Mouse (Mus musculus): ENCODE measurements around the gene Ttc13. TPM values are rescaled to one million over a fixed set of nuclear protein-coding genes. Genes with fewer than 3 reads are reported as not detected.
A peak's percentile ranks its signal among the peaks of the same experiment; 100 is the strongest.

The Ttc13 gene
- polyA plus RNA-seq, 1 experiment = 23.0 TPM

- Histone ChIP-seq H3K27me3 (ENCODE audit: control insufficient read depth, insufficient read depth, insufficient read length) (no peaks in the 10 kb centered on the region), H3K36me3 (ENCODE audit: control insufficient read depth, insufficient read depth) (peaks cover 16% of the 10 kb centered on the region), H3K79me2 (ENCODE audit: control insufficient read depth, insufficient read depth) (peaks cover 69% of the 10 kb centered on the region), H3K79me3 (ENCODE audit: low read depth) (peaks cover 39% of the 10 kb centered on the region), H3K4me3 (ENCODE audit: insufficient read depth, poor library complexity, severe bottlenecking) (no peak overlapping the region), H3ac (ENCODE audit: control insufficient read depth, insufficient read length, low read depth) (no peak overlapping the region)
- TF ChIP-seq FOSL1 (IDR thresholded peaks at IDR 0.05; ENCODE audit: insufficient read depth, low read length, poor library complexity, severe bottlenecking) (no peak), MYOD1 (IDR thresholded peaks at IDR 0.05; ENCODE audit: control insufficient read depth, insufficient read length, low read depth) (no peak), MYOG (IDR thresholded peaks at IDR 0.05; ENCODE audit: control insufficient read depth, extremely low read depth, insufficient read length) (no peak), MAX (IDR thresholded peaks at IDR 0.05) (no peak), CEBPB (IDR thresholded peaks at IDR 0.05; ENCODE audit: low read depth) (no peak)
These were observed 68.0 kb downstream of the Ttc13 start for GRCm38 (mm10) chr8:124653568-124654475.

GRCm38 (mm10) chr8:124652546-124652945 lies 69.2 kb downstream of the Ttc13 start:
- Histone ChIP-seq H3K79me2 (ENCODE audit: control insufficient read depth, insufficient read depth) (peaks cover 56% of the 10 kb centered on the region), H3ac (ENCODE audit: control insufficient read depth, insufficient read length, low read depth) (no peak overlapping the region), H3K27me3 (ENCODE audit: control insufficient read depth, insufficient read depth, insufficient read length) (no peaks in the 10 kb centered on the region), H3K36me3 (ENCODE audit: control insufficient read depth, insufficient read depth) (peaks cover 16% of the 10 kb centered on the region), H3K4me3 (ENCODE audit: insufficient read depth, poor library complexity, severe bottlenecking) (no peak overlapping the region), H3K79me3 (ENCODE audit: low read depth) (peaks cover 31% of the 10 kb centered on the region)
- TF ChIP-seq MYOG (IDR thresholded peaks at IDR 0.05; ENCODE audit: control insufficient read depth, extremely low read depth, insufficient read length) = no peak
- TF ChIP-seq CEBPB (IDR thresholded peaks at IDR 0.05; ENCODE audit: low read depth) = no peak

GRCm38 (mm10) chr8:124651776-124652175 lies 70.0 kb downstream of the Ttc13 start:
- peaks cover 16% of the 10 kb centered on the region for H3K36me3 ChIP-seq (ENCODE audit: control insufficient read depth, insufficient read depth)
- TF ChIP-seq MAX (IDR thresholded peaks at IDR 0.05) (no peak), CEBPB (IDR thresholded peaks at IDR 0.05; ENCODE audit: low read depth) (no peak)

GRCm38 (mm10) chr8:124648311-124648710 lies 73.5 kb downstream of the Ttc13 start:
- H3ac ChIP-seq (ENCODE audit: control insufficient read depth, insufficient read length, low read depth) = no peak overlapping the region
- H3K79me2 ChIP-seq (ENCODE audit: control insufficient read depth, insufficient read depth) = peaks cover 43% of the 10 kb centered on the region
- H3K36me3 ChIP-seq (ENCODE audit: control insufficient read depth, insufficient read depth) = peaks cover 13% of the 10 kb centered on the region
- H3K27me3 ChIP-seq (ENCODE audit: control insufficient read depth, insufficient read depth, insufficient read length) = no peaks in the 10 kb centered on the region
- peaks cover 7% of the 10 kb centered on the region for H3K79me3 ChIP-seq (ENCODE audit: low read depth)
- no peak overlapping the region for H3K4me3 ChIP-seq (ENCODE audit: insufficient read depth, poor library complexity, severe bottlenecking)
- TF ChIP-seq USF1 (IDR thresholded peaks at IDR 0.05; ENCODE audit: low read depth) = no peak
- TF ChIP-seq CEBPB (IDR thresholded peaks at IDR 0.05; ENCODE audit: low read depth) = no peak
- TF ChIP-seq CTCF (IDR thresholded peaks at IDR 0.05; ENCODE audit: control insufficient read depth, insufficient read depth, insufficient read length) = no peak
- TF ChIP-seq FOSL1 (IDR thresholded peaks at IDR 0.05; ENCODE audit: insufficient read depth, low read length, poor library complexity, severe bottlenecking) = no peak
- no peak for TF ChIP-seq MAX (IDR thresholded peaks at IDR 0.05)
- TF ChIP-seq MYOD1 (IDR thresholded peaks at IDR 0.05; ENCODE audit: control insufficient read depth, insufficient read length, low read depth) = no peak
- TF ChIP-seq MYOG (IDR thresholded peaks at IDR 0.05; ENCODE audit: control insufficient read depth, extremely low read depth, insufficient read length) = no peak

More at GRCm38 (mm10) chr8:124651776-124652175, 70.0 kb downstream of the Ttc13 start:
- peaks cover 55% of the 10 kb centered on the region for H3K79me2 ChIP-seq (ENCODE audit: control insufficient read depth, insufficient read depth)
- H3K4me3 ChIP-seq (ENCODE audit: insufficient read depth, poor library complexity, severe bottlenecking) = no peak overlapping the region
- H3K27me3 ChIP-seq (ENCODE audit: control insufficient read depth, insufficient read depth, insufficient read length) = no peaks in the 10 kb centered on the region
- peaks cover 27% of the 10 kb centered on the region for H3K79me3 ChIP-seq (ENCODE audit: low read depth)
- no peak overlapping the region for H3ac ChIP-seq (ENCODE audit: control insufficient read depth, insufficient read length, low read depth)

- Histone ChIP-seq H3K79me3 (ENCODE audit: low read depth) (peaks cover 16% of the 10 kb centered on the region), H3K79me2 (ENCODE audit: control insufficient read depth, insufficient read depth) (peaks cover 54% of the 10 kb centered on the region), H3K27me3 (ENCODE audit: control insufficient read depth, insufficient read depth, insufficient read length) (no peaks in the 10 kb centered on the region), H3K36me3 (ENCODE audit: control insufficient read depth, insufficient read depth) (peaks cover 20% of the 10 kb centered on the region), H3K4me3 (ENCODE audit: insufficient read depth, poor library complexity, severe bottlenecking) (no peak overlapping the region), H3ac (ENCODE audit: control insufficient read depth, insufficient read length, low read depth) (peak overlapping the region; percentile 55)
- TF ChIP-seq MYOG (IDR thresholded peaks at IDR 0.05; ENCODE audit: control insufficient read depth, extremely low read depth, insufficient read length) (no peak), CTCF (IDR thresholded peaks at IDR 0.05; ENCODE audit: control insufficient read depth, insufficient read depth, insufficient read length) (no peak), MYOD1 (IDR thresholded peaks at IDR 0.05; ENCODE audit: control insufficient read depth, insufficient read length, low read depth) (peak; percentile 46), CEBPB (IDR thresholded peaks at IDR 0.05; ENCODE audit: low read depth) (no peak), USF1 (IDR thresholded peaks at IDR 0.05; ENCODE audit: low read depth) (no peak), MAX (IDR thresholded peaks at IDR 0.05) (peak; percentile 90), FOSL1 (IDR thresholded peaks at IDR 0.05; ENCODE audit: insufficient read depth, low read length, poor library complexity, severe bottlenecking) (peak; percentile 61)
These were observed 78.0 kb downstream of the Ttc13 start for GRCm38 (mm10) chr8:124643540-124644339.
